Mouse (Mus musculus): ENCODE measurements around the gene Pars2. TPM values are rescaled to one million over a fixed set of nuclear protein-coding genes. Genes with fewer than 3 reads are reported as not detected.

Gene Pars2
- 4.8 and 5.2 TPM in 2 replicates for polyA plus RNA-seq (2015; fragmentation: Nextera tagmentation; extraction: Ambion mirVana)

DNA sequence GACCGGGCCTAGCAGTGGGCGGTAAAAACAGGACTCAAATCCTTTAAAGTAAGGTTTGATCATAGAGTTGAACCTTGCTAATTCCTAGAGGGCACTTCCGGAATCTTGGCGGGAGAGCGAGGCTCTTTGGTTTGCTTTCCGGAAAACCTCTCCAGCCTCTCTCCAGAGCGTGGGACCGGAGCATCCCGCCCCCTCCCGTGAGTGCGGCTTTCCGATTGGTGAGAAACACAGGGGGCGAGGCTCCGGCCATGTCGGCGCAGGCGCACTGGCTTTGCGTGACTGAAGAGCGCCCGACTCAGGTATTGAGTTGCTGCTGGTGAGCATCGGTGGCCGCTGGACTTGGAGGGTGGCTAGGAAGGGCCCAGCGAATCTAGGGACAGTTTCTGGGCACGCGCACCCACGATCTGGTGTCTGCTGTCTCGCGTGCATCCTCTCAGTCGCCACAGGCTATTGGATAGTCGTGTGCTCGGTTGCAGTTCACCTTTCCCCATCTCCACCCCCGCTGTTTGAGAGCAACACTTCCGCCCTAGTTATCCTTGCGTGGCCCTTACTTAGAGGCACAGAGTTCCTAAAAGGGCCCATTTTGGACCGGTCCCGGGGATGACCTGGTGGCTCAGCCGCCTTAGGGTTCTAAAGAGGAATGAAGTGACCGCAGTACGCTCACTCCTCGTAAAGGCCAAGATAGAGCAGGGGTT lies at the start of gene Pars2:
Pars2 (plus strand) TSS at position 237 of the 695 bp plus-strand sequence.
- peak; percentile 96 for ATAC-seq (ENCODE audit: insufficient read depth)
- H3K9me3 ChIP-seq (replicated peaks) = no peaks in the 10 kb centered on the region
- peak within 1 kb of the TSS; percentile 64 for H3K27ac ChIP-seq (replicated peaks)
- peak within 1 kb of the TSS; percentile 71 for H3K9ac ChIP-seq
- H3K4me2 ChIP-seq = peak within 1 kb of the TSS; percentile 93
- peaks cover 19% of the 10 kb centered on the region for H3K36me3 ChIP-seq (replicated peaks)
- peaks cover 15% of the 10 kb centered on the region for H3K27me3 ChIP-seq
- peak within 1 kb of the TSS; percentile 74 for H3K4me3 ChIP-seq (replicated peaks)
- 3% methylated on average over 40 of the region's 40 CpGs for WGBS (ENCODE audit: insufficient replicate concordance)
- peaks cover 21% of the 10 kb centered on the region for H3K4me1 ChIP-seq (replicated peaks)

DNA sequence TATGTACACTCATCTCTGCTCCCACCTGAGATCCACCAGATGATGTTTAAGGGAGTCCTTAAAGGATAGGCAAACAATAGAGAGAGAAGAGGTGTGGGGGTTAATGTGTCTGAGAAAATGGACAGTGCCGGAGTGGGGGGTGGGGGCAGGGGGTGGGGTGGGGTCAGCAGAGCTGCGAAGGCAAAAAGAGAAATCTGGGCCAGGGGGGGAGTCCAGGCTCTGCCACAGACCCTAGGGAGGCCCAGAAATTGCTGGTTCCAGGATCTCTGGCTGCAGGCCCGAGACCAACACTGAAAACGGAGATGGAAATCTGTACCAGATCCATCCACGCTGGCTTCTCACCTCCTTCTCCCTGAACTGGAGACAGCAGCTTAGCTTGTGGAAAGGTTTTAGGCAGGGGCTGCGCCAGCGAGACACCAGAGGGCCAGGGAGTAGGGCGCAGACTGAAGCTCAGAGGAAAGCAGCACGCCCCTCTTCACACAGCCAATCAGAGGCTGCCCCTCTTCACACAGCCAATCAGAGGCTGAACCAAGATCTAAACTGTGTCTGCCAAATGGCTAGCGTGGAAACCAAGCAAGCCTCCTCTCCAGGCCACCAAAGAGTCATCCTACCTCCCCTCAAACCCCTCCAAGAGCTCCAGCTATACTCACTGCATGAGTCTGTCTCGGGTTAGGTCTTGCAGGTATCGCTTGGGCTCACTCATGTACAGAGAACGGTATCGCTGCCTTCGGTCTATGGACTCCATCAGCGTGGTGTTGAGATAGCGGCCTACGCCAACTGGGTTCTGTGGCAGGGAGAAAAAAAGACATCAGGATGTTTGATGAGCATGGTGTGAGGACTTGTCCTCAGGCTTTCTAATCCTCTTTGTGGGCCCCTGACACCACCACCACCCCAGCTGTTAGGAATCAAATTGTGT lies 44.0 kb upstream of the Pars2 start:
- peaks cover 8% of the 10 kb centered on the region for H3K4me1 ChIP-seq (replicated peaks)
- H3K9me3 ChIP-seq (replicated peaks) = no peaks in the 10 kb centered on the region
- no peaks in the 10 kb centered on the region for H3K36me3 ChIP-seq (replicated peaks)
- H3K9ac ChIP-seq = no peak overlapping the region
- peak overlapping the region; percentile 45 for H3K4me2 ChIP-seq
- no peak overlapping the region for H3K27ac ChIP-seq (replicated peaks)
- H3K27me3 ChIP-seq = peaks cover 4% of the 10 kb centered on the region
- WGBS (ENCODE audit: insufficient replicate concordance) = 48% methylated on average over 18 of the region's 18 CpGs
- ATAC-seq (ENCODE audit: insufficient read depth) = peak; percentile 72
- H3K4me3 ChIP-seq (replicated peaks) = no peak overlapping the region

DNA sequence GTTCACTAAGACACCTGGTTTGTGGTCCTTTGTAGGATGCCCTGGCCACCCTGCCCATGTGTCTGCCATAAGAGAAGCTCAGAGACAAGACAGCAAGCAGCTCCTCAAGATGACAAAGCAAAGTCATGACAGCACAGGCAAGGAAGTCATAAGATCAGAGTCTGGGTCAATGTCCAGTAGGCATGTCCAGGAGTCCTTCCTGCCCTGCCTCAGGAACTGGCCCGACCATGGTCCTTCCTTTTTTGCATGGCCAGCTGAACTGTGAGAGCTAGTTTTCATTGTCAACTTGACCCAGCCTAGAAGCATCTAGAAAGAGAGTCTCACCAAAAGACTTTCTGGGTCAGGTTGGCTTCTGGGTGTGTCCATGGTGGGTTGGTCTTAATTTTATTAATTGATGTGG lies 43.0 kb upstream of the Pars2 start:
- no peaks in the 10 kb centered on the region for H3K9me3 ChIP-seq (replicated peaks)
- peaks cover 11% of the 10 kb centered on the region for H3K27me3 ChIP-seq
- WGBS (ENCODE audit: insufficient replicate concordance) = 68% methylated on average over 1 of the region's 1 CpGs
- H3K4me2 ChIP-seq = no peak overlapping the region
- no peak overlapping the region for H3K4me3 ChIP-seq (replicated peaks)
- ATAC-seq (ENCODE audit: insufficient read depth) = no peak
- H3K9ac ChIP-seq = no peak overlapping the region
- no peaks in the 10 kb centered on the region for H3K36me3 ChIP-seq (replicated peaks)
- no peak overlapping the region for H3K27ac ChIP-seq (replicated peaks)
- H3K4me1 ChIP-seq (replicated peaks) = peaks cover 14% of the 10 kb centered on the region

DNA sequence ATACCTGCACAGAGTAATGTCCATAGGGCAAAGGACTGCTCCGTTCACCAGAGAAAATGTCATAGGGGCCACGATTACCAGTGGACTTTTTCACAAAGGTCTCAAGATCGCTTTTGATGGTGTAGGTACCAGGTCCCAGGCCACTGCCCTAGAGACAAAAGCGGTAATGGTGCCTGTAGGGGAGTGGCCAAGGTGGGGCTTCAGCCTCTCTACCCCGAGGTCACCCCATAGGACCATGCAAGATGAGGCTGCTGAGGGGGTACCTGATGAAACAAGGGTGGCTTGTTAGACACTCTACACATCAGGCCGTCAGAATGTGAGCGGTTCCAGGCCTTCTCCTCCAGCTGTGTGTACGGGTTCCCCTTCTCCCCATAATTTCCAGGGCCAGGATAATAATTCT lies 37.8 kb upstream of the Pars2 start:
- ATAC-seq (ENCODE audit: insufficient read depth) = no peak
- H3K4me2 ChIP-seq = peak overlapping the region; percentile 63

DNA sequence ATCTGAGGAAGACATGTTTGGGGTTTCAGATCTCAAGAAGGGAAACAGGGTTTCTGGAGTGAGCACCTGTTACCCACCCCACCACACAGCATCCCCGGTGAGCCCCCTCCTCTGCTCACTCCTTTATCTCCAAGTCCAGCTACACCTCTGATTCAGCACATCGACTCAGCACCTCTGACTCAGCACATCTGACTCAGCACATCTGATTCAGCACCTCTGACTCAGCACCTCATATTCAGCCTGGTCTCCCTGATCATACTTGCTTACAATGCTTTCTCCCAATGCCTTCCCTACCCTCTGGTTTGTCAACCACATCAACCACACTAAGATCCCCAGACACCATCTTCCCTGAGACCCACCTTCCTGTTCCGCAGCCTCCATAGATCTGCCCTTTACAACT lies 37.3 kb upstream of the Pars2 start:
- Histone ChIP-seq H3K27ac (replicated peaks) (peak overlapping the region; percentile 80), H3K9ac (peak overlapping the region; percentile 19; the same call in 1 of the 2 replicates), H3K36me3 (replicated peaks) (no peaks in the 10 kb centered on the region), H3K4me1 (replicated peaks) (peaks cover 43% of the 10 kb centered on the region), H3K4me2 (peak overlapping the region; percentile 63), H3K27me3 (peaks cover 48% of the 10 kb centered on the region), H3K4me3 (replicated peaks) (no peak overlapping the region; the same call in 1 of the 2 replicates), H3K9me3 (replicated peaks) (no peaks in the 10 kb centered on the region)
- peak; percentile 84 for ATAC-seq (ENCODE audit: insufficient read depth)
- WGBS (ENCODE audit: insufficient replicate concordance) = 26% methylated on average over 3 of the region's 3 CpGs

More for the DNA sequence above, 37.8 kb upstream of the Pars2 start:
- H3K9me3 ChIP-seq (replicated peaks) = no peaks in the 10 kb centered on the region
- H3K36me3 ChIP-seq (replicated peaks) = no peaks in the 10 kb centered on the region
- peak overlapping the region; percentile 60 for H3K27ac ChIP-seq (replicated peaks)
- H3K4me1 ChIP-seq (replicated peaks) = peaks cover 43% of the 10 kb centered on the region
- no peak overlapping the region for H3K9ac ChIP-seq
- 68% methylated on average over 8 of the region's 8 CpGs for WGBS (ENCODE audit: insufficient replicate concordance)
- peaks cover 45% of the 10 kb centered on the region for H3K27me3 ChIP-seq
- no peak overlapping the region for H3K4me3 ChIP-seq (replicated peaks)

DNA sequence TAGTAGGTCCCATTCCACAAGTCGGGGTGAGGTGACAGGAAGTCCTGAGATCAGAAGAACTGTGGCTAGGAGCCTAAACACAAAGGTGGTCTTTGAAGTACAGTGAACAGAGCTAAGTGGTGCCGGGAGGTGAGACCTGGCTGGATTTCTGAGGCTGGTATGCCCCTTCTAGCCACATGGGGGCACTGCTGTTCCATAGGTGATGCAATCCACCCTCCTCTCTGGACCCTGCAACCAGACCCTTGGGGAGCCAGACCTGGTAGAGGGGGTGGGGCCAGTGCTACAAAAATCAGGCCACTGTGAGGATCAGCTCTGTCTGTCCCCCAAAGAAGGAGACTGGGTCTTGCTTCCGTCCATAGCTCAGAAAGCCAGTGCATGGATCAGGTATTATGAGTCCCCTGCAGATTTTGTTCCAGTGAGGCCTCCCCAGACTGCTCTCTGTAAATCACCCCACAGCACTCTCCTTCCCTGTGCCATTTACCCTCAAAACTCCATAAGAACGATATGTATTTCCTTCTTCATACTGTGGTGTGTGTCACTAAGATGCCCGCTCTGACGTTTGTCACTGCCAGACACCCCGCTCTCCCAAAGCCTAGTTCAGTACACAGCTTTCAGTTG lies 36.6 kb upstream of the Pars2 start:
- no peaks in the 10 kb centered on the region for H3K9me3 ChIP-seq (replicated peaks)
- peak overlapping the region; percentile 19; the same call in 1 of the 2 replicates for H3K9ac ChIP-seq
- peak overlapping the region; percentile 80 for H3K27ac ChIP-seq (replicated peaks)
- no peak overlapping the region; the same call in 1 of the 2 replicates for H3K4me3 ChIP-seq (replicated peaks)
- 42% methylated on average over 7 of the region's 7 CpGs for WGBS (ENCODE audit: insufficient replicate concordance)
- peak overlapping the region; percentile 63 for H3K4me2 ChIP-seq
- H3K4me1 ChIP-seq (replicated peaks) = peaks cover 43% of the 10 kb centered on the region
- peaks cover 55% of the 10 kb centered on the region for H3K27me3 ChIP-seq
- H3K36me3 ChIP-seq (replicated peaks) = no peaks in the 10 kb centered on the region
- peak; percentile 67 for ATAC-seq (ENCODE audit: insufficient read depth)

DNA sequence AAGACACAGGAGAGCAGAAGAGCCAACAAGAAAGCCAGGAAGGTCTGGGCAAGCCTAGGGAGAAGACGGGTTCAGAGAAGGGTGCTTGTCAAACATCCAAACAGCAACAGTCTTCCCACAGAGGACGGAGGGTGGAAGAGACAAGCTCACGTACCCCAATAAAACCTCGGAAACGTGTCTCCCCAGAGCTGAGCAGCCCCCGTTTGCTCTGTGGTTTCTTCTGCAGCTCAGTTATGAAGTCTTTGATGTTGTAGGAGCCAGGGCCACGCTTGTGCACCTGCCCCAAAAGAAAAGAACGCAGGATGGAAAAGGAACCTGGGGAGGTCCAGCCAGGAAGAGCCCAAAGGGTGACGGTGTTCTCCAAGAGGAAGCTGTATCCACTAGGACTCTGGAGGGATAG lies 36.0 kb upstream of the Pars2 start:
- peaks cover 43% of the 10 kb centered on the region for H3K4me1 ChIP-seq (replicated peaks)
- 69% methylated on average over 9 of the region's 9 CpGs for WGBS (ENCODE audit: insufficient replicate concordance)
- H3K9ac ChIP-seq = no peak overlapping the region
- H3K9me3 ChIP-seq (replicated peaks) = no peaks in the 10 kb centered on the region
- H3K27ac ChIP-seq (replicated peaks) = no peak overlapping the region
- no peak overlapping the region for H3K4me3 ChIP-seq (replicated peaks)
- H3K36me3 ChIP-seq (replicated peaks) = no peaks in the 10 kb centered on the region
- no peak for ATAC-seq (ENCODE audit: insufficient read depth)
- H3K27me3 ChIP-seq = peaks cover 55% of the 10 kb centered on the region
- no peak overlapping the region for H3K4me2 ChIP-seq

DNA sequence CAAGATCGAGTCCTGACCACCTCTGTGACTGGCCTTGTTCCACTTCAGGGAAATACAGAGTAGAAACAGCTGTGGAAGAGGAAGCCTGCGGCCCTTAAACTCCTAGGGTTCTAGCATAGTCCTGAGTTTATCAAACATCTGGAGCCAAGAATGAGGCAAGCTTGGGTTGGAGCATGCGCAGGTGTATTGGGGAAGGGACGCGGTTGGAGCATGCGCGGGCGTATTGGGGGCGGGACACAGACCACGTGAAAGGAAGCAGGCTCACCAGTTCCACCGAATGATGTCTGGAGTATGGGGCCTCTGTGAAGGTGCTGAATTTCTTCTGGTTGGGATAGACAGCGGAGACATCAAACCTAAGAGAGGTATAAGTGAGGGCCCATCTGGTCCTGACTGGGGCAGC lies 35.2 kb upstream of the Pars2 start:
- WGBS (ENCODE audit: insufficient replicate concordance) = 70% methylated on average over 12 of the region's 12 CpGs
- Histone ChIP-seq H3K4me2 (no peak overlapping the region), H3K27ac (replicated peaks) (no peak overlapping the region), H3K4me3 (replicated peaks) (no peak overlapping the region), H3K27me3 (peaks cover 55% of the 10 kb centered on the region), H3K36me3 (replicated peaks) (no peaks in the 10 kb centered on the region), H3K9me3 (replicated peaks) (no peaks in the 10 kb centered on the region), H3K9ac (no peak overlapping the region), H3K4me1 (replicated peaks) (peaks cover 43% of the 10 kb centered on the region)
- no peak for ATAC-seq (ENCODE audit: insufficient read depth)

DNA sequence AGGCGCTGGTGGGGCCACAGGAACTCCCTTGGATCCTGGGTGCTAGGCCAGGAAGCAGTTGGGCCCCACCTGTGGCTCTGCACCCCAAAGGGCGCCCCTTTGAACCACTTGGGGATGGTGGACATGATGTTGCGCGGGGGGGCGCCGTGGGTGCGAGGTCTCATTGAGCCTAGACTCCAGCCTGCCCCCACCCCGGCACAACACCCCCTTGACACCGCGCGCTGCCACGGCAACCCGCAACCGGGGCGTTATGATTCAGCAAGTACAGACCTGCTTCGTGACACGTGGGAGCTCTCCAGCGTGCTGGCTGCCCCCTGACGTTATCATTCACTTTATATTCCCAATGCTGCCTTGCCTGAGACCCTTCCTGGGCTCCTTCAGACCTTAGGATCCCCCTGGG lies 33.8 kb upstream of the Pars2 start, which contains the start of gene Lexm:
Lexm (minus strand) TSS at position 186 of the 400 bp plus-strand sequence.
- Histone ChIP-seq H3K4me2 (peak within 1 kb of the TSS; percentile 48), H3K9me3 (replicated peaks) (no peaks in the 10 kb centered on the region), H3K36me3 (replicated peaks) (no peaks in the 10 kb centered on the region), H3K27ac (replicated peaks) (no peak within 1 kb of the TSS), H3K4me1 (replicated peaks) (peaks cover 43% of the 10 kb centered on the region), H3K4me3 (replicated peaks) (no peak within 1 kb of the TSS), H3K9ac (no peak within 1 kb of the TSS), H3K27me3 (peaks cover 64% of the 10 kb centered on the region)
- 1% methylated on average over 19 of the region's 19 CpGs for WGBS (ENCODE audit: insufficient replicate concordance)
- no peak for ATAC-seq (ENCODE audit: insufficient read depth)

DNA sequence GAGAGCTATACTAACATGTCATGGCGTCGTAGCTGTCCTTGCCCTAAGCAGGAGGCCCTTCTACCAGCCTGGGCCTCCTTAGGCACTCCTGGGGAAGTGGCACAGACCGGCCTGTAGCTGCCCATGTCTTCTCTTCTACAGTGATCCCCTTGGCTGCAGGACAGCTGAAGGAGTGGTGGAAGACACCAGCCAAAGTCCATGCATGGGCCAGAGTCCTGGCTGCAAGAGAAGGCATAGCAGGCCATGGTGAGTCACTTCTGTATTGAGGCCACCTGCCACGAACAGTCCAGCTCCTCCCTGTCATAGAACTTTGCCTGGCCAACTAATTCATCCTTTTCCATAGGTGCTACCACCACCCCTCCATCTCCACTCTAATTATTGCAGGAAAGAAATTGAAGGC lies 32.0 kb upstream of the Pars2 start:
- no peak overlapping the region for H3K9ac ChIP-seq
- no peak overlapping the region for H3K27ac ChIP-seq (replicated peaks)
- peaks cover 30% of the 10 kb centered on the region for H3K4me1 ChIP-seq (replicated peaks)
- no peak for ATAC-seq (ENCODE audit: insufficient read depth)
- no peak overlapping the region for H3K4me2 ChIP-seq
- 65% methylated on average over 4 of the region's 4 CpGs for WGBS (ENCODE audit: insufficient replicate concordance)
- H3K27me3 ChIP-seq = peaks cover 72% of the 10 kb centered on the region
- H3K9me3 ChIP-seq (replicated peaks) = no peaks in the 10 kb centered on the region
- H3K36me3 ChIP-seq (replicated peaks) = no peaks in the 10 kb centered on the region
- H3K4me3 ChIP-seq (replicated peaks) = no peak overlapping the region

DNA sequence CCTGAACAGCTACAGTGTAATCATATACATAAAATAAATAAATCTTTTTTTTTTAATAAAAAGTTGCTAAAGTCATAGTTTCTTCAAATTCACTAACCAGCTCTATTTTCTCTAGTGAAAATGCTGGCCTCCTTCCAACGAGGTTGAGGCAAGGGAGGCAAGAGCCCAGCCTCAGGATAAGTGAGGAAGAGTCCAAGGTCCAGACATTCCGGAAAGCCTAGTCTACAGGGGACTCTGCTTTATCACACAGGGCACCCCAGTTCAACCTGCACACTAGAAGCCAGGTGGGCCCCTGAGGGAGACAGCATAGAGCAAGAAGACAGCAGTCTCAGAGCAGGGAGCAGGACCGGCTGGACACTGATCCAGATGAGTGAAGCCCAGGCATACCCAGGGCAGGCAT lies 29.4 kb upstream of the Pars2 start:
- Histone ChIP-seq H3K9ac (no peak overlapping the region), H3K36me3 (replicated peaks) (no peaks in the 10 kb centered on the region), H3K27ac (replicated peaks) (no peak overlapping the region), H3K27me3 (peaks cover 77% of the 10 kb centered on the region), H3K4me1 (replicated peaks) (peaks cover 15% of the 10 kb centered on the region), H3K4me3 (replicated peaks) (no peak overlapping the region), H3K9me3 (replicated peaks) (no peaks in the 10 kb centered on the region), H3K4me2 (no peak overlapping the region)
- WGBS (ENCODE audit: insufficient replicate concordance) = 46% methylated on average over 3 of the region's 3 CpGs
- no peak for ATAC-seq (ENCODE audit: insufficient read depth)

Measured in liver, embryonic 15.5 days (tissue).